Mouse (Mus musculus): ENCODE results near the gene Cyp11a1.

Cyp11a1 gene

DNA sequence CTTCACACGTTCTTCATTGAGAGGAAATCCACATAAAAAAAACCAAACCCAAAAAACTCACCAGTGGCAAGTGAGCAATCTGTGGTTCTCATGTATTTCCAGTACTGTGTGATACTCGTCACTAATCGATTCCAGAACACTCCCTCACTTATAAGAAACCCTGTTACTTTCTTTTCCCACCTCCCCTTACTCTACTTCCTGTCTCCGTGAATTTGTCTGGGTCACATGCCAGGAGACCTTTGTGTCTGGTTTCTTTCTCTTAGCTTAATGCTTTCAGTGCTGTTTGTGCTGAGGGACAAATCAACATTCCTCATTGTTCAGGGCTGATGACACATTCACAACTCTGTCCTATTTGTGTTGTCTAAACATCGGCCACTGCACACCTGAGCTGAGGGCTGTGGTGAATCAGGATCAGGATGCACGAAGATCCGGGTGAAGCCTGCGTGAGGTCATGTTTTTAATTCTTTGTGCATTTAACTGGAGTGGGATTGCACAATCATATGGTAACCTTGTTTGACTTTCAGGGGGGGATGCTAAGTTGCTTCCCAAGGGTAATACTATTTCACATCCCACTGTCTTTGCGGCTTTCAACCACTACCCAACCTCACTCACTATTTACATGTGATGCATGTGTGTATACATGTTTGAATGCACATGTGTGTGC is 33.3 kb upstream of the Cyp11a1 start:
- DNase-seq (ENCODE audit: low read depth, low spot score) = peak; percentile 47

DNA sequence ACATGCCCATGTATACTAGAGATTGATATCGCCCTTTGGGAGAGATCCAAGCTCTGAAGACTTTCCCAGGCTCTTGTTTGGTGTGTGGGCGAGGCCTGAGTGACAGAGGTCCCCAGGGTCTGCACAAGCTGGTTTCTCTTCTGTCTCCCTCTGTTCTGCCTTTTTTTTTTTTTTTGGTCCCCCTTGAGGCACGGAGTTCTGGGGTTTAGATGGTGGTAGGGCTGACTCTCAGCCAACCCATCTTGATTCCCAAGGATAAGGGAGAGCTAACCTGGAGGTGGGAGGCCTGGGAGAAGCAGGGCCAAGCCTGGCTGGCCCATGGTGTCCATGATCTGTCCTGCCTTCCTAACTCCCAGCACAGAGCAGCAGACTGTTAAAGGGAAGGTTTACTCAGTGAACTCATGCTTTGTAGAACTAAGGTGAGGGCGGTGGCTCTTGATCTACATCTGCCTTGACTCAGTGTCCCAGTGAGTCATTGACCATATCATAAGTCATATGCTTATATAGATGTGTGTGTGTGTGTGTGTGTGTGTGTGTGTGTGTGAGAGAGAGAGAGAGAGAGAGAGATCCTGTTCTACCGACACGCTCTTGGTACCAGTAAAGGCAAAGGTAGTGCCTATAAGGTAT is 32.7 kb upstream of the Cyp11a1 start:
- DNase-seq (ENCODE audit: low read depth, low spot score) = no peak

DNA sequence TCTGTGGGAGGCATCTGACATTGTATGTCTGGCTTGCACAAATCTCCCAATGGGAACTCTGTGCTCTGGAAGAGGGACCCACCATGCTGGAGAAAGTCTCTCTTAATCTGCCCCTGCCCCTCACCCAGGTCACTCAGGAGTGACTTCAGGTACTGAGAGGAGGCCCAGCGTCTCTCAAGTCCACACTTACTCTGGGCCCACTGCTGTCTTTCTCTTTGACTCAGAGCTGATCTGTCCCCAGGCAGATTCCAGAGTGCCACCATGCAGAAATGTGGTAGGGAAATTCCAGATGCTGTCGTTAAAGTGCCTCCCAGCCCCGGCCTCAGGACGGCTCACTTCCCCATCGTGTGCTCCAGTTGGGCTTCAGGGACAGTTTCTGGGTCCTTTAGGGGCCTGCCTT is 32.0 kb upstream of the Cyp11a1 start:
- no peak for DNase-seq (ENCODE audit: low read depth, low spot score)

DNA sequence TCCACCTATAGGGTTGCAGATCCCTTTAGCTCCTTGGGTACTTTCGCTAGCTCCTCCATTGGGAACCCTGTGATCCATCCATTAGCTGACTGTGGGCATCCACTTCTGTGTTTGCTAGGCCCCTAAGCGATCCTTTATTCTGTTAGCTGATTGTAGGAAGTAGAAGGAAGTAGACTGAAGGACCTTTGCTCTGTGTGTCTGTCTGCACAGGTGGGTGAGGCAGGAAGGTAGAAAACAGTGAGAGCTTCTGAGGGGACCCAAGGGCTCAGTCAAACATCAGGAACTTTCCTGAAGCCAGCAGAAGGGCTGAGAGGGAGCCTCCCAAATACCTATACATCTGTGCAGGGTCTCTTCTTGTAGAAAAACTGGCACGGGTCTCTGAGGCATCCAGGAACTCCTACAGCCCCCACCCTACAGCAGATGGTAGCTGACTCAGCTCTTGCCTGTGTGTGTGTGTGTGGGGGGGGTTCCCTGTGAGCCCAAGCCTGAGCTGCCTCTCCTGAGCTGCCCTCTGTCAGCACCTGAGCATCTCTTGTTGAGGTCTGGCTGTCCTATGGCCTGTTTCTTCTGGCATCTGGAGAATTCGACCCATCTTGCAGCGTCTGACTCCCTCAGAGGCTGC is 30.9 kb upstream of the Cyp11a1 start:
- DNase-seq (ENCODE audit: low read depth, low spot score) = no peak

DNA sequence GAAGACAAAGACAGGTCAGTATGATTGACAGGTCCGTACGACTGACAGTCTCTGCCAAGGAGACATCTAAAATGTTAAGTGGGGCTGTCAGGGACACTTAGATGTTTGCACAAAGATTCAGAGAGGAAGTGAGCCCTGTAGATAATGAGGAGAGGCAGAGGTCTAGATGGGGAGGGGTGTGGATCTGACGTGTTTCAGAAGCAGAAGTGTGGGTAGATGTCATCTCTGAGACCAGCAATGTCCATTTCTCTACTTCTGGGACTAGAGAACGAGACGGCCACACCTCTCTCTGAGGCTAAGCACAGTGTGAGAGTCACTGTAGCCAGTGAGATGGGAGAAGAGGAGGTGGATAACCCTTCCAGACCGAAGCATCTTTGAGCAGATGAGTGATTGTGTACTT is 28.2 kb upstream of the Cyp11a1 start:
- no peak for DNase-seq (ENCODE audit: low read depth, low spot score)

DNA sequence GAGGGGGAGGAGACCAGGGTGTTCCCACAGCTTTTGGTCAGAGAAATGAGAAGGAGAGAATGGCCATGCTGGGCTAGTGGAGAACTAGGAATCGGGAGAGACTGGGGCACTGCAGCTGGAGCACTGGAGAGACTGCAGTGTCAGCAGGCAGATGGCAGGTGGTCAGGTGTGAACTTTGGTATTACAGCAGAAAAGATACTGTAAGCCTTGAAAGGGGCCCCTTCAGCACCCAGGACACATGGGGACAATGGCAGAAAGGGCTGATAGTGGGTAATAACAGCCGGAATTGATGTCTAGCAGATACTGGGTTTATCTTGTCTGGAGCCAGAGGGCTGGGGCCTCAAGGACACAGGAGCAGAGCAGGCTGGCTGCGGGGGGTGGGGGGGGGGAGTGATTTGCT is 27.4 kb upstream of the Cyp11a1 start:
- no peak for DNase-seq (ENCODE audit: low read depth, low spot score)

DNA sequence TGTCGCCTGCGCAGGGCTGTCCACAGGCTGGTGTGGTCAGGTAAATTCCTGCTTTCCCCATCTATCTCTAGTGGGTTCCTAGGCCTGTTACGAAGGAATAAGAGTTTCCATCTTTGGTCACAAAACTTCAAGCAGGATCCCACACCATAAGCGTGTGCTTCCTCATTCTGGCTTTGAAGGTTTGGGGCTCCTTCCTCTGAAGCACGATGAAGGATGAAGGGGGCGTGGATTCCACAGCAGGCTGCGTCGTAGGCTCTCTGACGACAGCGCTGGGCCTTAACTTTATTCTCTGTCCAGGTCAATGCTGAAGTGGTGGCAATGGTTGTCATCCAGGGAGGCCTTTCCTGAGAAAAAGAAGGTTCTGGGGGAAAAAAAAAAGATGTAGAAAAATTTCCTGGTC is 25.6 kb upstream of the Cyp11a1 start:
- DNase-seq (ENCODE audit: low read depth, low spot score) = no peak

DNA sequence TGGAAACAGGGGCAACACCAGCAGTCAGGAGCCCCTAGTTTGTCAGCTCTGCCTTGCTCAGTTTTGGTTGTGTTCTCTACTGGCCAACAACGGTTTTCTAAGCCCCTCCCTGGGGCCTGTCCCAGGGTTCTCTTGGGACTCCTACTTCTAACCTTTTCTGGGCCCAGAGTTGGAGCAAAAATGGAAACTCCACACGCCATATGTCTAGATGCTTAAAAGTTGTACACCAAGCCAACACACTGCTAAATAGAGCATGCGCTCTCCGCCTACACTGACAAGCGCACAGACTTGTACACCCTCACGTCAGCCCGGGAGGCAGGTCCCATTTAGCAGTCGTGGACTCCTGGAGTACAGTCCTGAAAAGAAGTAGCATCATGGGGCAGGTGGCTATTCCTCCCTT is 20.9 kb upstream of the Cyp11a1 start:
- no peak for DNase-seq (ENCODE audit: low read depth, low spot score)

DNA sequence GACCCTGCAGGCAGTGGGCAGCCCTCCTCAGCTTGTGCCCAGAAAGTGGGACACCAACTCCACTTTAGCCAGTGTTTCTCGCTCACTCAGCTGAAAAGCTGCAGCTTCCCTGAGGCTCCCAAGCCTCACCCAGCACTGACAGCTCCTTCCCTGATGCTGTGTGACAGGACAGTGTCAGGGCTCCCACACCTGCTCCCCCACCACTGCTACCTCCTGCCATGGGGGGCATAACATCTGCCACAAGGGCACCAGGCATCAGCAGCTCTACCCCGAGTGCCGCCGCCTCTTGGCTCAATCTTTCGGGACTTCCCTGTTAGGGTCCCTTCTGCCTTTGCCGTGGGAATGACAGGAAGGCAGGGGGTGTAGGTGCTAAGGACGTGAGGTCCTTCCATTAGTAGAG is 19.9 kb upstream of the Cyp11a1 start:
- DNase-seq (ENCODE audit: low read depth, low spot score) = no peak

DNA sequence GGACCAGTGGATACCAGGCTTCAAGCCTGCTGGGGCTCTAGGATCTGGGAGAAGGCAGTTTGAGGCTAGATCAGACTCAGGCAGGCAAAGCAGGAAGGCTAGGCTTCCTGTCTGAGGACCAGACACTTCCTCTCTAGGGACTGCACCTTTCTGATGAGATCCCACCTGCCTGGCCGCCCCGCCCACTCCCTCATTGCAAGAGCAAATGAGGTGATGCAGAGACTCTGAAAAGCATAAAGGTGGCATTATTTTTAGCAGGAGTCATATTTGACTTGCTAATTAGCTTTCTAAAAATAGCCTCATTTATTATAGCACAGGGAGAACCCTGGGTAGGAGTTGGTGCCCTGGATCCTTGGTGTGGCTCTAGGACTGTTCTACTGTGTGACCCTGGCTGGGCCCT is 18.1 kb upstream of the Cyp11a1 start:
- DNase-seq (ENCODE audit: low read depth, low spot score) = no peak

DNA sequence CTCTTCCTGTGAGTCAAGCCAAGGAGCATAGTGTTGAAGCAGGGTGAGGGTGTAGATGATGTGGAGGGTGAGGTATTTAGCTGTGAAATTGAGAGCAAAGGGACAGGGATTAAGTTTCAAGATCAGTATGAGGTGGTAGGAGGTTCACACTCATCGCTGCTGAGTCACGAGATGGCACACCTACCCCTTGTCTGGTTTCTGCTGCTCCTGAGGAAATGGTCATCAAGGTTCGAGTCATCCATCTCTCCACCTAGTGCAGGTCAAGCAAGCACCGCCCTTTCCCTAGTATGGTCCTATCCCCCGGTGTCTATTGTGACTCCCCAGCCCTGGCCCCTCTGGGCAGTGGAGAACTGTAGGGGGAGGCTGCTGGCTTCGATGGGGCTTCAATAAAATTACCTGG is 16.9 kb upstream of the Cyp11a1 start:
- DNase-seq (ENCODE audit: low read depth, low spot score) = no peak

DNA sequence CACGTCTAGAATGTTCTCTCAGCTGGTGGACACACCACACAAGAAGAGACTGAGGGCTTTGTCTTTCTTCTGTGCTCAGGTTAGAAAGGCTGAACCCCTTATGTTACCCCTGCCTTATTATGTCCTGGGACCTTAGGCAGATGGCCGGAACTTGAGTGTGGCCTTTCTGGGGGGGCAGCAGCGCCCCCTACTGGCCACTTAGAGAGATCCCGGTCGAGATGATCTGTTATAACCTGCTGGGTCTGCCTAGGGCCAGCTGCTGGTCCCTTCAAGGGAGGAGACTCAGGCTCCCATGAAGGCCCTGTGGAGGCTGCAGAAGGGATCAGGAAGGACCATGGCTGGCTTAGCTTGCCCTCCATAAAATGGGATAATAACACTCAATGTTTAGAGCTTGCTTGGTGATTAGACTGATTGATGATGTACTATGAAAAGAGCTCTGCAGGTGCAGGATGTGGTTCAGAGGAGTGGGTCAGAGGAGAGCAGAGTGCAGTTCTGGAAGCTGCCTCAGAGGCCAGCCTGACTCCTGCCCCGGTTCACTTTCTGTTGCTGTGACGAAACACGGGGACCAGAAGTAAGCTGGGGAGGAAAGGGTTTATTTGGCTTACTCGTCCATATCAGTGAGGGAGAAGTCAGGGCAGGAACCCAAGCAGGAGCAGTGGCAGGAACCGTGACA is 15.6 kb upstream of the Cyp11a1 start:
- DNase-seq (ENCODE audit: low read depth, low spot score) = peak; percentile 64

DNA sequence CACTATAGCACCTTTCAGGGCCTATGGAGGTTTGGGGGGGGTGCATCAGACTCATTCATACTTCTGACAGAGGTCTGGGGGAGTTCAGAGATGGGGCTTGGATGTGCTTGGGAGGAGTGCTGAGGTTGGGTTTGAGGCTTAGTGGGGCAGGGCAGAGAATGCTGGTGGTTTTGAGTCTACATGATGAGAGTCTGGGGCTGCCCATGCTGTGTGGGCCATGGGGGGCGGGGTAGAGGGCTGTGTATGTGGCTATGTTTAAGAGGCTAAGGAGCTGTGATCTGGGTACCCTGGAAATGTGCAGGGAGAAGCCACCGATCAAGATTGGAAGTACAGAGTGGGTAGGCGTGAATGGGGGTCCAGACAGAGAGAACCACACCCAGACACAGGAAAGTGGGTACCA is 14.2 kb upstream of the Cyp11a1 start:
- no peak for DNase-seq (ENCODE audit: low read depth, low spot score)

DNA sequence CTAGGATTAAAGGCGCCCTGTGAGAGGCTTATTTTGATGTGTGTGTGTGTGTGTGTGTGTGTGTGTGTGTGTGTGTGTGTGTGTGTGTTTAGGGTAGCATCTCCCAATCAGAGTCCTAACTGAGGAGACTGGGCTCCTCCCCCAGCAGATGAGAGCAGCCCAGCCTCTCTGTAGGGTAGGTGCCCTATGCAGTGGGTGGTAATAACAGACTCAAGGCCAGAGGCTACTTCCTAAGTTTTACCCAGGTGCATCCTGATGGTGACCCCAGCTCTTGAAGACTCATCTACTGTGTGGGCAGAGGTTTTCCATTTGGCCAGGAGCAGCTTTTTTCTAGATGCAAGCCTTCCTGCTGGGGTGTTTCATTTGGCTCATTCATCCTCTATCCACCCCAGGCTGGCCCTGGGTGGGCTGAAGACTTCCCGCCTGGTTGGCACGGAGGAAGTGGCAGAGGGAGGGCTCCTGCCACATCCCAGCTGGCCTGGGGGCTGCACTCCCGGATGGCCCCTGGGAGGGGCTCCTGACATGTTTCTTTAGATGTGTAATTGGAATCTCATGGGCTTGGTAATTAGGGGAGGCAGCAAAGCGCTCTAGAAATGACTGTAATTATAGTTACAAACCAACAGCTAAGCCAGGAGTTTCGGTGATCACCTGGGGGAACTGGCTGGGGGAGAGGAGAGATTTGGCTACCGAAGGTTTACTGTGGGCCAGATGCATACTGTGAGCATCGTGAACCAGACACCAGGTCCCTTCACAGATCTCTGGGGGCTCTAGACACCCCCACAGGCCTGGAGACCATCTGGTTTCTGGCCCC is 13.2 kb upstream of the Cyp11a1 start:
- DNase-seq (ENCODE audit: low read depth, low spot score) = no peak

DNA sequence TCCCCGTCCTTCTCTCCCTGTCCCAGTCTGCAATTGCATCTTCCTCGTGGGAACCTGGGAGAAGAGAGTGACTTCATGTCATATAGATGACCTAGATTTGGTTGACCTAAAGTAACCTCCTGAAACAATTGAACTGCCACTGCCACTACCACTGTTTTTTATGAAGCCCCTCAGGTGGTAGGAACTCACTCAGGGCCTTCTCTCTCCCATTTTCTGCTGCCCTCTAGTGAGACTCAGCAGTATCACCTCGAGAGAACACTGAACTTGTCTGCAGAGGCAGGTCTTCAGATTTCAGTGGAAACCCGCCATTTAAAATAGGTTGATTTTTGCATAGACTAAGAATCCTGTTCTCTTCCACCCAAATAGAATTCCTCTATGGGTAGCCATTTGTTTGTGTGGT is 10.9 kb upstream of the Cyp11a1 start:
- no peak for DNase-seq (ENCODE audit: low read depth, low spot score)

DNA sequence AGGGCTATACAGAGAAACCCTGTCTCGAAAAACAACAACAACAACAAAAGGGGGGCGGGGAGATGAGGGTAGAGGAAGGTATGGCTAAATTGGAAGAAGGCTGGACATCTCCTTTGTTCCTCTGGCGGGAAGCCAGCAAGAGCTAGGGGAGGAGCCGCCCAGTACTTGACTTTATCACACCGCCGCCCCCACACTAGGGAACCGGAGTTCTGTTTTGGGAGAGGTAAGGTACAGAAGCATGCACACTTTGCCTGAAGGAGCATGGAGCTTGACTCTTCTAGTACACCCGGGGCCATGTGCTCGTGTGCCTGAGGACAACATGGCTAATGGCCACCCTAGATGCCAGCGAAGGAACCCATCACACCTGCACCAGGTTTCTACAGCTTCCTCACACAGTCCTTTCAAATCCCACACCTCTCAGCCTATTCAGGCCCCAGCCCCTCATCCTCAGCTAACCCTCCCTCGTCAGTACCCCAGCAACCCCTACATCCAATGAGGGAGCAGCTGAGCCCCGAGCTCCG is 8.6 kb upstream of the Cyp11a1 start:
- no peak for DNase-seq (ENCODE audit: low read depth, low spot score)

DNA sequence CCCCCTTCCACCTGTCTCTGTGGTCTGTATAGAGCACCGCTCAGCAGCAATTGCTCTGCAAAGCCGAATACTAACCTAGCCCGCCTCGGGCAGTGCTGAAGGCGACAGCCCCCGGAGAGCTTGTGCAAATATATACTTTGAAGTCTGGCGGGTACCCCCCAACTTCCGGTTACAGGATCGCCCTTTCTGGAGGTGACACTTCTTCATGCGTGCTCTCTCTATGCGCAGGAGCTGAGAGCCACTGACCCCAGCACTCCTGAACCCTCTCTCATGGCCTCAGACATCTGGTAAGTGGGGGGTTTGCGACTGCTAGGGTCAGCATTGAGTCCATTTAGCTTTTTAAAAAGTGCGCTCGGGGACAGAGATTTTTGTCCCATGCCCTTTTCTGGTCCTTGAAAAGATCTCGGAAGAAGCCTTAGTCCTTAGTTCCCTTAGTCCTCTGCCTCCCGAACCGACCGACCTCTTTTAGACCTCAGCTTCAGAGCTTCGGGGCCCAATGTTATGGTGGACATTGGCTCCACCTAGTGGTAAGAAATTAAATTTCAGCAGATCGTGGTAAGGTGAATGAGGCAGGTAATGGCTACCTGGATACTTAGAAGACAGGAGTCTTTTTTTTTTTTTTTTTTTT is 8.1 kb upstream of the Cyp11a1 start:
- peak; percentile 79 for DNase-seq (ENCODE audit: low read depth, low spot score)

DNA sequence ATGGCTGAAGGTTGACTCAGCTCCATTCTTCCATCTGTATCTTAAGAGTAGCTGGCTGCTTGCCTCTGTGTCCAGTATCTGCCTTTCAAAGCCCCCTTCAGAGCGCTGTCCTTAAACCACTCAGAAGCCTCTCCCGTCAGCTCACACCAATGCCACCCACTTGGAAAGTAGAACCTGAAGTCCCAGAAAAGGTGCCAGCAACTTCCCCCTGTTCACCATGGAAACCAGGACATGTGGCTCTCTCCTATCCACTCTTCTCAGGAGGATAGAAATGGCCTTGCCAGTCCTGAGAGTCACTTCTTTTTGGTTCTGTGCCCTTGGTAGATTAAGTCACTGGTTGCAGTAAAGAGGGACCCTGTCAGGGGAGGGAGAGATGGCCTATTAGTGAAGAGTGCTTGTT is 7.5 kb upstream of the Cyp11a1 start:
- DNase-seq (ENCODE audit: low read depth, low spot score) = no peak

DNA sequence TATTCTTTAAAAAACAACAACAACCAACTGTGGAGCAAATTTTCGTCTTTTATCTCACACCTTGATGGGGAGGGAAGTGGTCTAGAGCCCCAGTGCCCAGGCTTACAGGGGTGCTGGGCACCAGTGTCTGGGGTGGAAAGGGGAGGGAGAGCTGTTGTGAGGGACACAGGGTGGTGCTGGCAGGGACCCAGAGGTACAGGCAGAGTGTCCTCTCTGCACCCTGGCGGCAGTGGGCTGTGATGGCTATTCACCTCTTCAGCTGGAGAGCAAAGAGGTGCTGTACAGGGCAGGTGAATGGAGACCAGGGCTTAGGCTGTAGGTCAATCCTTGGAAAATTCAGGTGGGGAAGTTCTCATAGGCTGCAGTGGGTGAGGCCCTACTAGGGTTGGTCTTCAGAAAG is 6.5 kb upstream of the Cyp11a1 start:
- no peak for DNase-seq (ENCODE audit: low read depth, low spot score)

DNA sequence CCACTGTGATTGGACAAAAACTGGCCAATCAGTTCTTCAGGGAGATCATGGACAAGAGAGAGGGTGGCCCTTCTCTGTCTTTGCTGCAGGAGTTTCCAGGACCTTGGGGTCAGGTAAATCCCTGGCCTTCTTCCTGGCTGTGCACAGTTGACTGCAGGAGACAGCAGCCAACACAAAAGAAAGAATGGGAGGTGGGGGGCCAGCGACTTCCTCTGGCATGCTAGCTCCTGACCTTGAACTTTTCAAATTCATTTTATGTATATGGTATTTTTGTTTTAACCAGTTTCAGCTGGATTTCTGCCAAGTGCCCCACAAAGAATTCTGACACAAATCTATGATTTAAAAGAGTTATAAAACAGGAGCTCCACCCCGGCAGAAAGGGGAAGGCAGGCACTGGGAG is 2.9 kb upstream of the Cyp11a1 start:
- no peak for DNase-seq (ENCODE audit: low read depth, low spot score)

DNA sequence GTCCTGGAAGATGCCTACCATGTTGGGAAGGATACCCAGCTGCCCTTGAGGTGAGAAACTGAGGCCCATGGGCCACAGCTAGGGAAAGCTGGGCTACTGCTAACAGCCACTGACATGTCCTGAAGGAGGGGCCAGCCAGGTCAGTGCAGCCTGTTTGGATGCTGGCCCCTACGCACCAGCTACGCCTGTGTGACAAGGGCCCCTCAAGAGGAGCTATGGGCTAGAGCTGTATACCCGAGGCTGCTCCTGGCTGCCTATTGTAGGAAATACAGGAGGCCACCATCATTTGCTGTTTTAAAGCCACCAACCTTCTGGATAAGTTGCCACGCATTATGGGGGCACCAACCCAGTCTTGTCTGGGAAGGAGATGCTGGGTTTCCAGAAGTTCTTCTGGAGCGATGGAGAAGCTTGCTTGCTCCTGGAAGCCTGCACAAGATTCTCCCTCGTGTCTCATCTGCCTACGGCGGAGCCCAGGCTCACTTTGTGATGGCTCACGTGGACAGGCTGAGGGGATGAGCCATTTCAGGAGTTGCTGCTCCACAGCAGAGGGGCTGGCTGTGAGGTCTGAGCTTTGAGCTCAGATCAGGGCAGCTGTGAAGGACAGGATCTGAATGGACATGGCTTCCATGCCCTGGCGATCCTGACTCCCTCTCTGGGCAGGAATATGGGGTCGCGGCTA is 2.3 kb downstream of the Cyp11a1 start:
- DNase-seq (ENCODE audit: low read depth, low spot score) = no peak
